Mouse (Mus musculus): ENCODE measurements around the gene Cfap77. TPM values are rescaled to one million over a fixed set of nuclear protein-coding genes. Genes with fewer than 3 reads are reported as not detected.

Gene Cfap77
- polyA plus RNA-seq, 1 experiment from 2014 or later = 0.14 TPM

DNA sequence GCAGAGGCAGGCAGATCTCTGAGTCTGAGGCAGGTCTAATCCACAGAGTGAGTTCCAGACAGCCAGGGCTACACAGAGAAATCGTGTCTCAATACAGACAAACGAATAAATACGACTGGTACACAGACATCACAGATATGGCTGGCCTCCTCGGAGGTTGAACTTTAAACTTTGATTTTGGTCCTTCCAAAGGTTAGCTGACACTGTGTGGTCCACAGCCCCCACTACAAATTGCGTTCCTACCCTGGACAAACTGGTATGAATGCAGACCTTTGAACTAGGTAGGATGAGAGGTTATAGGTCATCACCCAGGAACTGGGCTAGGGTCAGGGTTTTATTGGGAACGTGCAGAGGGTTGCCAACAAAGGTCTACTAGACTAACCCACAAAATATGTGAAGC lies 47.2 kb downstream of the Cfap77 start:
- no peaks in the 10 kb centered on the region for H3K9me3 ChIP-seq (replicated peaks; ENCODE audit: low read length)
- ATAC-seq (replicated peaks; ENCODE audit: low FRiP score, low read depth) (no peak), DNase-seq (ENCODE audit: low spot score) (no peak)
- 0 out of 2 replicates have a peak, but pooled peaks cover 3% of the 10 kb centered on the region for H3K27me3 ChIP-seq (ENCODE audit: insufficient read depth, low read length)
- H3K4me2 ChIP-seq (ENCODE audit: low read length) = no peak overlapping the region
- no peak overlapping the region for H3K9ac ChIP-seq (ENCODE audit: low read depth, low read length)
- no peaks in the 10 kb centered on the region for H3K36me3 ChIP-seq (ENCODE audit: insufficient read depth, low read length)
- 76% methylated on average over 6 of the region's 6 CpGs for WGBS
- H3K4me3 ChIP-seq (replicated peaks; ENCODE audit: low read depth, low read length) = no peak overlapping the region
- no peak overlapping the region for H3K27ac ChIP-seq
- H3K4me1 ChIP-seq (replicated peaks; ENCODE audit: insufficient read depth, low read length) = no peaks in the 10 kb centered on the region
- TF ChIP-seq CTCF (IDR thresholded peaks at IDR 0.05; ENCODE audit: low read depth) = no peak

- Histone ChIP-seq H3K4me3 (replicated peaks; ENCODE audit: low read depth, low read length) (no peak overlapping the region), H3K4me1 (replicated peaks; ENCODE audit: insufficient read depth, low read length) (no peaks in the 10 kb centered on the region), H3K9ac (ENCODE audit: low read depth, low read length) (no peak overlapping the region), H3K9me3 (replicated peaks; ENCODE audit: low read length) (no peaks in the 10 kb centered on the region), H3K4me2 (ENCODE audit: low read length) (no peak overlapping the region), H3K36me3 (ENCODE audit: insufficient read depth, low read length) (no peaks in the 10 kb centered on the region), H3K27ac (no peak overlapping the region), H3K27me3 (ENCODE audit: insufficient read depth, low read length) (0 out of 2 replicates have a peak, but pooled peaks cover 3% of the 10 kb centered on the region)
- TF ChIP-seq CTCF (IDR thresholded peaks at IDR 0.05; ENCODE audit: low read depth) = no peak
- ATAC-seq (replicated peaks; ENCODE audit: low FRiP score, low read depth) = no peak
- no peak for DNase-seq (ENCODE audit: low spot score)
- 60% methylated on average over 13 of the region's 13 CpGs for WGBS
Observed at GRCm38 (mm10) chr2:29006455-29007034, 48.3 kb downstream of the Cfap77 start.

GRCm38 (mm10) chr2:29004037-29004436 lies 50.8 kb downstream of the Cfap77 start:
- no peak for TF ChIP-seq CTCF (IDR thresholded peaks at IDR 0.05; ENCODE audit: low read depth)
- no peaks in the 10 kb centered on the region for H3K9me3 ChIP-seq (replicated peaks; ENCODE audit: low read length)
- no peak overlapping the region for H3K27ac ChIP-seq
- DNase-seq (ENCODE audit: low spot score) = no peak
- H3K9ac ChIP-seq (ENCODE audit: low read depth, low read length) = no peak overlapping the region
- no peaks in the 10 kb centered on the region for H3K4me1 ChIP-seq (replicated peaks; ENCODE audit: insufficient read depth, low read length)
- H3K36me3 ChIP-seq (ENCODE audit: insufficient read depth, low read length) = no peaks in the 10 kb centered on the region
- WGBS = 60% methylated on average over 9 of the region's 9 CpGs
- ATAC-seq (replicated peaks; ENCODE audit: low FRiP score, low read depth) = no peak
- no peak overlapping the region for H3K4me2 ChIP-seq (ENCODE audit: low read length)
- no peak overlapping the region for H3K4me3 ChIP-seq (replicated peaks; ENCODE audit: low read depth, low read length)
- H3K27me3 ChIP-seq (ENCODE audit: insufficient read depth, low read length) = 0 out of 2 replicates have a peak, but pooled peaks cover 3% of the 10 kb centered on the region

DNA sequence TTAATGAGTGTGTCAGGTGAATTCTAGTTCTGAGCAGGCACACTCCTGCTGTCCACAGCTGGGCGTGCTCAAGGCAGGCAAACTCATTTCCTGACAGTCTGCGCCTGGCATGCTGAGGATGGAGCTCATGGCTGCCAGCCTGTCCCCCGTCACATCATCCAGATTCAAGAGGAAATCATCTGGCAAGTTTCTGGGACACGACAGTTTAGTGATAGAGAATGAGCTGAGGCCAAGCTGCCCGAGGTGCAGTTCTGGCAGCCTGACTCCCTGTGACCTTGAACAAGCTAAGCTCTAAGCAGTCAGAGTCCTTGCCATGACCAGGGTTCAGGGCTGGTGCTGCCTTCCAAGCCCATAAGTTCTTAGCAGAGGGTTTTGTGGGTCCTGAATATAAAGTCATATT lies 56.6 kb downstream of the Cfap77 start:
- H3K27me3 ChIP-seq (ENCODE audit: insufficient read depth, low read length) = no peaks in the 10 kb centered on the region
- H3K9me3 ChIP-seq (replicated peaks; ENCODE audit: low read length) = no peaks in the 10 kb centered on the region
- 60% methylated on average over 5 of the region's 5 CpGs for WGBS
- TF ChIP-seq CTCF (IDR thresholded peaks at IDR 0.05; ENCODE audit: low read depth) = no peak
- DNase-seq (ENCODE audit: low spot score) (no peak), ATAC-seq (replicated peaks; ENCODE audit: low FRiP score, low read depth) (no peak)
- no peak overlapping the region for H3K9ac ChIP-seq (ENCODE audit: low read depth, low read length)
- H3K4me2 ChIP-seq (ENCODE audit: low read length) = no peak overlapping the region
- H3K4me3 ChIP-seq (replicated peaks; ENCODE audit: low read depth, low read length) = no peak overlapping the region
- H3K27ac ChIP-seq = no peak overlapping the region
- H3K36me3 ChIP-seq (ENCODE audit: insufficient read depth, low read length) = no peaks in the 10 kb centered on the region
- H3K4me1 ChIP-seq (replicated peaks; ENCODE audit: insufficient read depth, low read length) = no peaks in the 10 kb centered on the region

DNA sequence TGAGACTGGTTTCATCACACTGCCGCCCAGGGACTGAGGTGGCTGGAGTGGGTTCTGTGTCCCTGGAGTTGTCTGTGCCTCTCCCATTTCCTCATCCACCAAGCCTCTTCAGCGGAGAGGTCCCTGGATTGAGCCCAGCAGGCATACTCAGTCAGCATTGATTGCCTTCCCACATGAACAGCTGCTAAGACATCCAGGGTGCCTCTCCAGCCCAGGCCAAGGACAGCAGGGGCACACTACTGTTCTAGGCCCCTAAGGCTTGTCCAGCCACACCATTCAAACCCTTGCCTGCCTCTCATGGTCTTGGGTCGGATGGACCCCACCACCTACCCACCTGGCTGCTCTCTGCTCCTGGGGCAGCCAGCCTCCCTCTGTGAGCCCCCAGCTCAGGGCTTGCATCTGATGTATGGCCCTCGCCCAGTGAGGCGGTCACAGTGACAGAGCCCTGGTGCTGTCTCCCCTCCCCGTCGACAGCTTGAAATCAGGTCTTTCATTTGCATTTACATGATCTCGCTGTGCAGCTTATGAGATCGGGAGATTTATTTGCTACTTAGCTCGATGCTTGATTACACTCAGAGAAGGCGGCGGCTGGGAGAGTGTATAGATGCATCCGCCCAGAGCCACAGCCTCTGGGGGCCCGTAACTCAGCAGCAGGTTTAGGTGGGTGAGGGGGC lies 57.6 kb downstream of the Cfap77 start:
- H3K27ac ChIP-seq = no peak overlapping the region
- H3K27me3 ChIP-seq (ENCODE audit: insufficient read depth, low read length) = no peaks in the 10 kb centered on the region
- no peaks in the 10 kb centered on the region for H3K9me3 ChIP-seq (replicated peaks; ENCODE audit: low read length)
- no peak overlapping the region for H3K4me3 ChIP-seq (replicated peaks; ENCODE audit: low read depth, low read length)
- no peak overlapping the region for H3K4me2 ChIP-seq (ENCODE audit: low read length)
- 48% methylated on average over 14 of the region's 14 CpGs for WGBS
- no peak for TF ChIP-seq CTCF (IDR thresholded peaks at IDR 0.05; ENCODE audit: low read depth)
- no peak overlapping the region for H3K9ac ChIP-seq (ENCODE audit: low read depth, low read length)
- no peaks in the 10 kb centered on the region for H3K4me1 ChIP-seq (replicated peaks; ENCODE audit: insufficient read depth, low read length)
- no peak for DNase-seq (ENCODE audit: low spot score)
- ATAC-seq (replicated peaks; ENCODE audit: low FRiP score, low read depth) = no peak
- H3K36me3 ChIP-seq (ENCODE audit: insufficient read depth, low read length) = no peaks in the 10 kb centered on the region

DNA sequence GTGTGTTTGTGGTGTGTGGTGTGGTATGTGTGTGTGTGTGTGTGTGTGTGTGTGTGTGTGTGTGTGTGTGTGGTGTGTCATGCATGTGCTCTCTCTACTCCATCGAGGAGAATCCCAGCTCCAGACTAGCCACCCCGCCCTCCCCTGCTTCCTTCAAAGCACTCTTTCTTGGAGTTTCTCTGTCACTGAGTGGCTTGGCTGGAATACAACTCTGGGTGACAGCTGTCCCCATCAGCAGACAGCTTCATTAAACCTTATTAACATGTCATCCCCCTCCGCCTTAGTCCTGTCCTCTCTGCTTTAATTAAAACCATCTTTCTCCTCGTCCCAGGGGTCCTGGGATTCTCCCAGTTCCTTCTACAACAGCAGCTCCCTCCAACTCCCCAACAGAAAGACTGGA lies 59.4 kb downstream of the Cfap77 start:
- no peak overlapping the region for H3K4me3 ChIP-seq (replicated peaks; ENCODE audit: low read depth, low read length)
- no peak overlapping the region for H3K9ac ChIP-seq (ENCODE audit: low read depth, low read length)
- no peak for TF ChIP-seq CTCF (IDR thresholded peaks at IDR 0.05; ENCODE audit: low read depth)
- H3K27me3 ChIP-seq (ENCODE audit: insufficient read depth, low read length) = no peaks in the 10 kb centered on the region
- DNase-seq (ENCODE audit: low spot score) = no peak
- WGBS = 48% methylated on average over 4 of the region's 4 CpGs
- no peaks in the 10 kb centered on the region for H3K4me1 ChIP-seq (replicated peaks; ENCODE audit: insufficient read depth, low read length)
- H3K36me3 ChIP-seq (ENCODE audit: insufficient read depth, low read length) = no peaks in the 10 kb centered on the region
- H3K27ac ChIP-seq = no peak overlapping the region
- no peak overlapping the region for H3K4me2 ChIP-seq (ENCODE audit: low read length)
- ATAC-seq (replicated peaks; ENCODE audit: low FRiP score, low read depth) = no peak
- no peaks in the 10 kb centered on the region for H3K9me3 ChIP-seq (replicated peaks; ENCODE audit: low read length)

All from kidney, postnatal 0 days (tissue).